Mouse (Mus musculus) heart, adult 9 months (tissue): ENCODE measurements around the gene Riok1.

ENCODE experiments used
- DNase-seq, 2 experiments: peaks; one replicate each; pipeline ENCODE4 v3.0.0; 2022; ENCODE audit warnings: low spot score in 2 of 2

Riok1 gene

DNA sequence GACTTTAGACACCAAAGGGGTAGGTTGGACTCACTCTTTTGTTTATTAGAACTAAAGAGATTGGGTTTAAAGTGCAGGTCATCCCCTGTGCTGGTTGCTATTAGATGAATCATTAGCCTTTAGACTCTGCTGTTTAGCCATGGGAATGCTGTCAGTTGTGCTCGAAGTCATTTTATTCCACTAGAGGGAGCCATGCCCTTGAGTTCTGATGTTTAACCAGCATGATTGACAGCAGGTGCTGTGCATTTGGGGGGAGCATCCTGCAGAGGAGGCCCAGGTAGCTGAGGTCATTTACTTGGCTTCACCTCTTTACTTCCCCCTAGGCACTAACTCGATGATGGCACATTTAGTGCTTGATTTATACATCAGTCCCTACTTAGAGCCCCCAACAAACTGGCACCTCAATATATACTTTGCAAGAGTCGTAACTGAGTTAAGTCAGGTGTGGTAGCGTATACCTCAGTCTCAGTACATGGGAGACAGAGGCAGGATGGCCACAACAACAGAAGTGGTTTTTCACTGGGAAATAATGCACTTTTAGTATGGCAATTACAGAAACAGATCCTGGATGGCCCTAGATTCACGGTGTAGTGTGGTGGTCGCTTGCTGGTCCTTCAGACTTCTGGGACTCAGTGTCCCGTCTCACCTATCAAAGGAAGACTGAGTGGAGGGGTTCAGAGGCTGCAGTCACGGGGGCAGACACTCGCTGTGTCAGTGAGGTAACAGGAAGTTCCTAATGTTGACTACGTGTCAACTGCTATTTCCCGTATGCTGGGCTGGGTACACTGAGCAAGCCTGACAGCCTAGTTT, 28.3 kb downstream of the Riok1 start:
- peak; percentile 29 to 52 for DNase-seq

DNA sequence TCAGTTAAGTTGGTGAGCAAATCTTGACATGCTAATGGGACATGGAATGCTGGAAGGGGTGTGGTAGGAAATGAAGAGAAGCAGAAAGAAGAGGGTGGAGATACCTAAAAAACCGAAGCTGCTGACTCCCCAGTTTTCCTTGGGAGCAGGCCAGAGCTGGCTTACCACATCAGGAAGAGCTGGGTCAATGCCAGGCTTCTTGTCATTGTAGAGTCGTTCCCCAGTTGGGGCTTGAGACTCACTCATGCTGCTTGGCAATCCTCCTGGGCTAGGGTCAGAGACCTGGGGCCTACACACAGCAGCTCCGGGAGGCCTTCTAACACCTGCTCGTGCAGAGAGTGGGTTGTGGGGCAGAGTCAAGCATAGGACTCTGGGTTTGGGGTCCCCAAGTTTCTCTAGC, 34.1 kb downstream of the Riok1 start:
- peak; percentile 6 to 40 for DNase-seq

DNA sequence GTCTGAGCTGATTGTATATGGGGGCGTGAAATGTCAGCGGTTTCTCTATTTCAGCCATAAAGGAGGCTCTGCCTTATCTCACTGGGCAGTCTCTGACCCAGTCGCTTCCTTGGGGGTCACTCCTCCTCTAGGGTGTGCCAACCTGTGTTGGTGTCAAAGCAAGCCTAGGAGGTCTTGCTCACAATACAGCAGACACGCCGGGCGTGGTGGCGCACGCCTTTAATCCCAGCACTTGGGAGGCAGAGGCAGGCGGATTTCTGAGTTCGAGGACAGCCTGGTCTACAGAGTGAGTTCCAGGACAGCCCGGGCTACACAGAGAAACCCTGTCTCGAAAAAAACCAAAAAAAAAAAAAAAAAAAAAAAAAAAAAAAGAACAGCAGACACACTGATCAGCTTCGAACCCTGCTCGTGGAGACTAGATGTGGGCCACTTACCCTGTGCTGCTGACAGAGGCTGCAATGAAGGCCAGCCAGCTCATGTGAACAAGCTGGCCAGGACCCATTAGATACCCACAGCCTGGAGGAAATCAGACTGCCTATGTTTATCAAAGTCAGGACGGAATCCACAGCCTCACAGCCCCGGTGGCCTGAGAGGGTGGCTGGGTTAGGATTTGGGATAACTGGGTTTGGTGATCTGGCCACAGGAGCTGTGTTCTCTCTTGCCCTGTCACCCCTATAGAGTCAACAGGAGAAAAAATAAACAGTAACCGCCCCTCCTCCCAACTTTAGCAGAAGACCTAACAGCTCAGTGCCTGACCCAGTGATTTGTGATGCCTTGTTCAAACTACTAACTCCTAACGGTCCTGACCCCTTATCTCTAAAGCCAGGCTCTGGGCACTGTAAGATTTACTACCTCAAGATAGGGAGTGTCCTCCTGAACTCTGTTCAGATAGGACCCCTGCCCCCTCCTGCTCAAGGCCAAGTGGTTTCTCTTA, 36.8 kb downstream of the Riok1 start:
- peak in 1 of 2 experiments; percentile 9 for DNase-seq

DNA sequence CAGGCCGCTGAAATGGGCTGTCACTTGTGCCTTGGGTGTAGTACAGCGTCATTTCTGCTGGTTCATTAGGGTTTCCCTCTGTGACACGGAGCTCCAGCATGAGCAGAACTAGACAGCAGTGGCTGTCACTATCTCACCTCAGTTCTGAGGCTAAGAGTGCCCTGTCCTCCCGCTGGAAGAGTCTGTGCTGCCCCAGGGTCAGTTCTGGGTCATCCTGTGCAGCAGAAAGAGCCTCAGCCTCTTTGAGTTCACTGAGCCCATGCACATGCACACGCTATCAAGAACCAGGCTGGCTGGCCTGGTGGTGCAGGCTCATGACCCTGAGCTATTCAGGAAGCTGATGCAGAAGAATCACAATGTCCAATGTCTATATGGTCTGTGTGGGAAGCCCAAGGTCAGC, 37.6 kb downstream of the Riok1 start:
- no peak for DNase-seq

DNA sequence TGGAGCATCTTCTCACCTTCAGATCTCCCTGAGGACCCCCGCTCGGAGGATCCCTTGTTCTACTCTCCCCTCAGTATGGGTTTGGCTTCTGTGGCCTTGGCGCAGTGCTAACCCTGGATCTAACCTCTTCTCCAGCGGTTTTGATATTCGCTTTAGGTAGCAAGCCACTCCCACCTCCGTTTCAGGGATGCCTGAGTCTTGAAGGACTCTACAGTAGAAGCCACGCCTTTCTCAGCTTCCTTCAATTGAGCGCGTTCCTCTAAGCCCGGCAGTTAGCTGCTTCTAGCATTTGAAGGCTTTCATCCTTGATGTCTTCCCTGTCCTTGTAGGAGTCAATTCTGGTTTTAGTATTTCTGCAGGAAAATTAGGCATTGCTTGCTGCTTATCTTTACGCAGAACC, 40.3 kb downstream of the Riok1 start:
- DNase-seq: no peak

DNA sequence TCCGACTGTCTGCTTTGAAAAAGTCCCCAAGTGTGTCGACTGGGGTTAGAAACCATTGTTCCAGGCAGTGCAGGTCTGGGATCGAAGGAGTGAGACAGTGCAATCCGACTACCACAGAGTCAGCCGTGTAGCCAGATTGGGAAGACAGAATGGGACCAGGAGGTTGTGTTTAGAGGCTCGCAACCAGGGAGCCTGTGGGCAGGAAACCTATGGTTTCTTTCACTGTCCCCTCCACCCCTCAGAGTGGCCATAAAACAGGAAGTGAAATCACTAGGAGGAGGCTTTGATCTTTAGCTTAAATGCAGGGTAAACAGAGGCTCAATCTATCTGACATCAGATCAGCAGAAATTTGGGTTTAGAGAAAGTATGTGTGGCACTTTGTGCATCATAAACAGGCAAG, 42.0 kb downstream of the Riok1 start:
- DNase-seq: no peak

DNA sequence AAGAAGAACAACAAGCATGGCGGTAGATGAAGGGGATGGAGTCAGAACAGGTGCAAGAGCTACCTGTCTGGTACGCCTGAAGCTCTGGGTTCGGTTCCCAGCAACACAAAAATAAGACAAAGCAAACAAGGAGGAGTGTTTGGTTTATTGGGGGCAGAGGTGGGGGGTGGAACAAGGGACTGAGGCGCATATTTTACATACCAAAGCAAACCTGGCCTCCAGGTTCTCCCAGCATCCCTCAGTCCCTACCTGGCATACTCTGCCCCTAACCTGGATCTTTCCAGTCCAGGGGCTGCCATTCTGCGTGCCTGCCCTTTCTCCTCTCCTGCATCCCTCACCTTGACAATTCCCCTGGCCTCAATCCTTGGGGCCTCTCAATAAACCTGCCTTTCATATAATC, 42.6 kb downstream of the Riok1 start:
- DNase-seq: no peak

DNA sequence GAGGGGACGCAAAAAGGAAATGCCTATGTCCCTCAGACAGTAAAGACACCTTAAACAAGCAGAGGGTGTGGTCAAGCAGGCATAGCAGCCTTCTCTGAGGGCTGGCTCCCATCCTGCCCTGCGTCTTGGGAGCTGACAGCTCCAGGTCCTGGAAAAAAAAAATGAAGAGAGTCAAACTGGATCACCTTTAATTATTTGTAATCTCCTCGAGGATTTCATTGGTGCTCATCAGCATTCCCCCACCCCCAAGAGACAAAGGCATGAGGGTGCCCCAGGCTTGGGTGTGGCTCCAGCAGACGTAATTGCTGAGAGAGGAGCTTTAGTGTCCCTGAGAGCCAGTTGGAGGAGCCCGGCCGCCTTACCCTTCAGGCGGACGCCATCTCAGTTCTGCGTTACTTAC, 43.2 kb downstream of the Riok1 start:
- DNase-seq: no peak

DNA sequence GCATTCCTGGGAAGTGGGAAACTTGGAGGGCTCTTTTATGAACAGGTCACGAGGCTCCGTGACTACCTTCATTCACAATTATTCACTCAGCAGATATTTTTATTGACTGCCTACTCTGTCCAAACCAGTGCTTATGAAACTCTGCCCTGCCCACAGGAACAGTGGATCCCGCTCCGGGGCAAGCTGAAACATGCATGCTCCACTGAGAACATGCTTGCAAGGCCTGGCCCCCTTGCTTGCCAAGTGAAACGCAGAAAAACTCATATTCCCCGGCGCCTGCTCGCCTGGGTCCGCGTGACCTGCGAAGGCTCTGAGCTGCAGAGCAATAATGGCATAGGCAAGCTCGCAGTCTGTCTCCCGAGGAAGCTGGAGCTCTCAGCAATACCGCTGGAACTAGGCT, 43.9 kb downstream of the Riok1 start:
- no peak for DNase-seq

DNA sequence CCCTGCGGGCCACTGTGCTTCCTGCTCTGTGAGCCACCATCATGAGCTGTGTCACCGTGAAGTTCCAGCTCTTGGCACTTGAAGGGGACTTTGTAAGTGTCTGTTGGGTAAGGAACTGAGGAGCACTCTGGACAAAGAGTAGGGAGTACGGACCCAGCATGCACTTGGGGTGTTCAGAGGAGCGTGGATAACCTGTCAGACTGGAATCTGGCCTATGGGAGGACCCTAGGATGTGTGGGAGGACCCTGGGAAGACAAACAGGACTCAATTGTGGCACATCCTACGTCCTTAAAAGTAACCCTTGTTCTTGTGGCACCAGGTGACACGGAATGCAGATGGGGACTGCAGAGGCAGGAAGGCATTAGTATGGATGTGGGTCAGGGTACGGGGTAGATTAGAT, 44.4 kb downstream of the Riok1 start:
- DNase-seq: no peak

DNA sequence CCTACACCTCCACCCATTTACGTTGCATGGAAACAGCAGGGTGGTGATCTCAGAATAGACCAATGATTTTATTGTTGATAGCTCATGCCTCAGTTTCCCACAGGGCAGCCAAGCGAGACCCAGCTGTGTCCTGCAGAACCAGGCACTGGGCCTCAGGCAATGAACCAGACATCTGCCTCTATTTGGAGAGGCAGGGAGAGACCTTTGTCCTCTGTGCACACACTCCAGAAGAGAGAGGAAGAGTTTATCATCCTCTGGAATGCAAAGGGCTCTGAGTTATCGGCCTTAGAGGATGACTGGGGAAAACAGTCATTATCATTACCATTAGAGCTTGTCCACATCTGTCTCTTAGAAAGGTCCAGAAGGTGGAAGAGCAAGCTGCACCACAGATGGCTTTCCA, 49.9 kb downstream of the Riok1 start:
- DNase-seq: no peak

DNA sequence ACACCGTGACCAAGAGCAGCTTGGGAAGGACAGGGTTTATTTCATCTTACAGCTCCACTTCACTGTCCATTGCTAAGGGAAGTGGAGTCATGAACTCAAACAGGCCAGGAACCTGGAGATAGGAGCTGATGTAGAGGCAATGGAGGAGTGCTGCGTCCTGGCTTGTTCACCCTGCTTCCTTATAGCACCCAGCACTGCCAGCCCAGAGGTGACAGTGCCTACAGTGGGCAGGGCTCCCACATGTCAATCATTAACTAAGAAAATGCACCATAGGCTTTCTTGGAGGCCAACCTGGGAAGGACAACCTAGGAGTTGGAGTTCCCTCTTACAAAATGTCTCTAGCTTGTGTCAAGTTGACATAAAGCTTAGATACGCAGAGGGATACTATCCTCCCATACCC, 51.2 kb downstream of the Riok1 start:
- DNase-seq: no peak

DNA sequence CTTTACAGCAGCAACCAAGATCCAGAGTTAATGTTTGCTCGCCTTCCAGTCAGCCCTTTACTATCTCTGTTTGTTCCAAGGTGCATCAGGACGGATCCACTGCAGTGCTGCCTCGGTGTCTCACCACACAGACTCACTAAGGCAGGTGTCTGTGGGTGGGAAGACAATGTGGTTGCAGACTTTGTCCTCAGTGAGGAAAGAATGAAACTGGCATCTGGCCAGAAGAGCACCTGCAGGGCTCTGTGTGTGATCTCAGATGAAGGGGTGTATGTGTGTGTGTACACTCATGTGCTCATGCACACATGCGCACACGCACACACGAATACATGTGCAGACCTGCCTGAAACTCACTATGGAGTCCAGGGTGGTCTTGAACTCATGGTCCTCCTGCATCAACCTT, 52.7 kb downstream of the Riok1 start:
- no peak for DNase-seq

DNA sequence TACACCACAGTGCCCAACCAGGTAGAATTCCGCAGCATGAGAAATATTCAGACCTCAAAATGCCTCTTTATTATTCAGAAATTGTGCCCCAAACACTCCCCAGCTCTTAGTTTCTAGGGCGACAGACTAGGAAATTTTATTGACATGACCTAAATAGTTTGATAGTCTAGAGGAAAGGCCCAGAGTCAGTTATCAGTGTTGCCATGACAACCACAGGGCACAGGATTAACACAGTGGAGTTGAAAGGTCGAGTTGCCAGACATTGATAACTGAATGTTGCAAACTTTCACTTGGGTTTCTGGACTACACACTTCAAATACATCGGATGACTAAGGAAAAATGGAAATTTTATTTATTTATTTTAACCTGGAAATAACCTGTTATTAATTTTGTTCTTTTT, 53.1 kb downstream of the Riok1 start:
- no peak for DNase-seq

DNA sequence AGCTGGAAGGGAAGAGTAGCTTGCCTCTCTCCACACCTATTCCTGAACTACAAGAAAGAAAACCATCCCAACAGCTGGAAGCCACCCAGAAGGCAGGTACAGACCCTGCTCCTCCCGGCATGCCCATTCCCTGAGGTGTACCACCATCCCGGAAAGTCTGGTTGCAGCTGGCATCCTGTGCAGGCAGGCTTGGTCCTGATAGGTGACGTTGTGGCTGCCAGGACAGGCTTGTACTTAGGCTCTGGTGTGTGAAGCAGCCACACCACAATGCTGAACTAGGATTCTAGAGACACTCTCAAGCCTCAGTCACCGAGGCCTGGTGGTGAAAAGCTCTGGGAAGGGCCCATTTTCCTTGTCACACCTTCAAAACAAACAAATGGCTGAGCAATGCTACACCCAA, 59.4 kb downstream of the Riok1 start:
- DNase-seq: no peak

DNA sequence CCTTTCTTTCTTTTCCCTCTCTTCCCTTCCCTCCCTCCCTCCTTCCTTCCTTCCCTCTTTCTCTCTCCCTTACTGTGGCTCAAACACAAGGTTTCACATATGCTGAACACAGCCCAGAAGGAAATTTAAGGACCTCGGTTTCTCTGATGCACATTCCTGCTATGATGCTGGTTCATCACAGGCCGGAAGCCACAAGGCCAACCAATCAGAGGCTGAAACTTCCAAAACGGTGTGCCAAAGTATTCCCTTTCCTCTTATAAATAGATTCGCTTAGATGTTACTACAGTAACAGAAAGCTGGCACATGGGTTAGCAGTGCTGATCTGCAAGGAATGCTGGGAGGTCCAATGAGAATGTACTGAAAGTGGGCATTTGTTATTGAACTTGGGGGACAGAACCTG, 66.6 kb downstream of the Riok1 start:
- no peak for DNase-seq

DNA sequence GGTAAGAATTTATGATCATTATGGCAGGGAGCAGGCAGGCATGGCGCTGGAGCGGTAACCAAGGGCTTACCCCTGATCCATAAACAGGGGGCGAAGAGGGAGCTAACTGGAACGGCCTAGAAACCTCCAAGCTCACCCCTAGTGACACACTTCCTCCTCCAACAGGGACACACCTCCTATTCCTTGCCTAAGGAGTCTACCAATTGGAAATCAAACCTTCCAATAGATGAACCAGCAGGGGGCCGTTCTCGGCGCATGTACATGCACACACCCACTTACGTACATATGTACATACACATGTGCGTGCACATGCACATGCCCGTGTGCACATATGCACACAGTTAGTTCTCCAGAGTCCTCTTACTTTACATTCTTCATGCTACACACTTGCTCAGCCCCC, 67.7 kb downstream of the Riok1 start:
- DNase-seq: no peak

DNA sequence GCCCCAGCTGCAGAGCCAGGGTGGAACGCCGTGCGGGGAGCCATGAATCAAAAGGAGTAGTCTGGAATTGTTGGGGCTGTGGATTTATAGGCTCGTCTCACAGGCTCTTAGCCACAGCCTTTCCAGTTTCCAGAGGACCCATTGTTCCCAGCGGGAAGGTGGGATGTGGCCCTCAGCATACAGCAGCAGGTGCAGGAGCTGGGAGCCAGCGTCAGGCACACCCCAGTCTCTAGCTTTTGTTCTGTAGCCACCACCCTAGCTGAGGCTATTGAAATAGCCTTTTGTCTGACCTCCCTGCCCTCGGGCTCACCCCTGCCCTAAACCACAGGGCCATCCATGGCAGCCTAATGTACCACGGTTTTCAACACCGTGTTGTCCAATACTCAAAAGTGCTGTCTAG, 72.3 kb downstream of the Riok1 start:
- DNase-seq: no peak
